Mouse (Mus musculus) intestine, embryonic 16.5 days (tissue): ENCODE data around the gene Gm47189. TPM values are rescaled to one million over a fixed set of nuclear protein-coding genes. Genes with fewer than 3 reads are reported as not detected.
"Not testable (repeated sequence)": the region's sequence is repeated elsewhere in the genome, so short reads cannot be mapped to it uniquely, and the experiment has no call there.

ENCODE experiments used
- ATAC-seq: fragments of 200-750 bp; cut with Nextera tagmentation; 2 replicates; pipeline ENCODE4 v1.8.0; 2017; ENCODE audit warnings: moderate TSS enrichment, moderate library complexity
- H3K27ac ChIP-seq: fragments of 300-500 bp; sonication (generic); 2 replicates; pipeline ENCODE4 v1.5.1; 2014; ENCODE audit warnings: mild to moderate bottlenecking, low read length
- H3K27me3 ChIP-seq: fragments of 300-500 bp; sonication (generic); replicated peaks from 2 replicates; pipeline ENCODE4 v1.6.1; 2014; ENCODE audit warnings: low read length, control low read depth, mixed read lengths; ENCODE audit not compliant: control insufficient read depth, insufficient read depth
- H3K36me3 ChIP-seq: fragments of 300-500 bp; sonication (generic); 2 replicates; pipeline ENCODE4 v1.6.1; 2014; ENCODE audit warnings: low read length, control low read depth; ENCODE audit not compliant: control insufficient read depth, insufficient read depth
- H3K4me1 ChIP-seq: fragments of 300-500 bp; sonication (generic); 2 replicates; pipeline ENCODE4 v1.6.1; 2014; ENCODE audit warnings: low read length, control low read depth, mixed read lengths; ENCODE audit not compliant: control insufficient read depth, insufficient read depth
- H3K4me2 ChIP-seq: fragments of 300-500 bp; sonication (generic); 2 replicates; pipeline ENCODE4 v1.6.1; 2014; ENCODE audit warnings: low read depth, low read length, control low read depth
- H3K4me3 ChIP-seq: fragments of 300-500 bp; sonication (generic); 2 replicates; pipeline ENCODE4 v1.5.1; 2014; ENCODE audit warnings: mild to moderate bottlenecking, low read length
- H3K9ac ChIP-seq: fragments of 300-500 bp; sonication (generic); 2 replicates; pipeline ENCODE4 v1.6.1; 2014; ENCODE audit warnings: low read depth, low read length
- H3K9me3 ChIP-seq: fragments of 300-500 bp; sonication (generic); 2 replicates; pipeline ENCODE4 v1.6.1; 2016; ENCODE audit warnings: low read length, control low read depth; ENCODE audit not compliant: control insufficient read depth
- WGBS: fragments of 180-500 bp; shearing (Covaris S2); extraction: QIAGEN DNeasy Blood & Tissue Kit; methylation state at CpG from one replicate; pipeline ENCODE4 v1.1.7; 2014; 5-methylcytosine and 5-hydroxymethylcytosine counted together
- polyA plus RNA-seq: library from polyadenylated mRNA; unstranded; fragments of >200 nt; fragmentation: Nextera tagmentation; extraction: Ambion mirVana; gene quantifications from 2 replicates; pipeline ENCODE4 v1.2.1, GENCODE M21; 2015

Gene Gm47189
- not detected in 2 replicates for polyA plus RNA-seq

DNA sequence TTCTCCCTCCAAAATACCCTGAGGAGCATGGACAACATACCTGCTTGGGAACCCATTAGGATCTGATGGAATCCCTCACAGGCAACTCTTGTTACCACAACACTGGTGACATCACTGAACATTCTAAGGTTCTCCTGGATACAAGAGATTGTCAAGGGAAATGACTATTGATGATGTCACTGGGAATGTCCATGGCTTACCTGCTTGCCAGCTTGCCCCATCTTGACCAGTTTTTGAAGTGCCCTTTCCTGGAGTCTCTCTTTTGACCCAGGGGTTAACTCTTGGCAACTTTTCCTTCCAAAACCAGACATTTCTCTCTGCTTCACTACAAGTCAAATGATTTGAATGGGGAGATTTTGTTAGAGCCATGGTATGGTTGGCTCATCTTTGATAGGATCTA lies at the start of gene Gm47189:
Gm47189 (minus strand) TSS at position 101 of the 400 bp plus-strand sequence.
- not testable (repeated sequence) for H3K27me3 ChIP-seq, H3K4me2 ChIP-seq, H3K9ac ChIP-seq, H3K27ac ChIP-seq, H3K36me3 ChIP-seq, H3K4me1 ChIP-seq, H3K9me3 ChIP-seq, H3K4me3 ChIP-seq, ATAC-seq

DNA sequence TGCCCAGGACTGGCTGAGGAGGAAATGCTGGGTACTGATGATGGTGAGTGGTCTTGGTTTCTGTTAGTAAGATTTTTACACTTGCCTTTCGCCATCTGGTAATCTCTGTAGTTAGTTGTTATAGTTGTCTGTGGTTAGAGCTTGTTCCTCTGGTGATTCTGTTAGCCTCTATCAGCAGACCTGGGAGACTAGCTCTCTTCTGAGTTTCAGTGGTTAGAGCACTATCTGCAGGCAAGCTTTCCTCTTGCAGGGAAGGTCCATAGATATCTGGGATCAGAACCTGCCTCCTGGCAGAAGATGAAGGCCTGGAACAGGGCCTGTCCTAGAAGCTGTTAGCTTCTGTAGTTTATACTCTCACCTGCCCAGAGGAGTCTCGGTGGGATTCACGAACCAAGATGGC lies 16.3 kb downstream of the Gm47189 start:
- not testable (repeated sequence) for H3K4me1 ChIP-seq, H3K36me3 ChIP-seq, H3K9me3 ChIP-seq, H3K27ac ChIP-seq, H3K4me2 ChIP-seq, H3K9ac ChIP-seq, H3K27me3 ChIP-seq, H3K4me3 ChIP-seq, ATAC-seq
- 100% methylated on average over 2 of the region's 3 CpGs for WGBS

DNA sequence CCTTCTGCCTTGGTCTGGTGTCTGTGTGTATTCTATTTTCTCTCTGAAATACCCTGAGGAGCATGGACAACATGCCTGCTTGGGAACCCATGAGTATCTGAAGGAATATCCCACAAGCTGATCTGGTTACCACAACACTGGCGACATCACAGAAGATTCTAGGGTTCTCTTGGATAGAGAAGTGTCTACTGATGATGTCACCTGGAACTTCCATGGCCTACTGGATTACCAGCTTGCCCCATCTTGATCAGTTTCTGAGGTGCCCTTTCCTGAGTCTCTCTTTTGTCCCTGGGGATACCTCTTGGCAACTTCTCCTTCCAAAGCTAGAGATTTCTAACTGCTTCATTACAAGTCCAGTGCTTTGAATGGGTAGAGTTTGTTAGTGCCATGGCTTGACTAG lies 21.7 kb downstream of the Gm47189 start, which contains the start of gene Gm7929:
Gm7929 (minus strand) TSS at position 101 of the 400 bp plus-strand sequence.
- not testable (repeated sequence) for H3K9me3 ChIP-seq, ATAC-seq, H3K36me3 ChIP-seq, H3K9ac ChIP-seq, H3K27ac ChIP-seq, H3K27me3 ChIP-seq, H3K4me2 ChIP-seq, H3K4me1 ChIP-seq, H3K4me3 ChIP-seq
- WGBS = 67% methylated on average over 1 of the region's 1 CpGs

DNA sequence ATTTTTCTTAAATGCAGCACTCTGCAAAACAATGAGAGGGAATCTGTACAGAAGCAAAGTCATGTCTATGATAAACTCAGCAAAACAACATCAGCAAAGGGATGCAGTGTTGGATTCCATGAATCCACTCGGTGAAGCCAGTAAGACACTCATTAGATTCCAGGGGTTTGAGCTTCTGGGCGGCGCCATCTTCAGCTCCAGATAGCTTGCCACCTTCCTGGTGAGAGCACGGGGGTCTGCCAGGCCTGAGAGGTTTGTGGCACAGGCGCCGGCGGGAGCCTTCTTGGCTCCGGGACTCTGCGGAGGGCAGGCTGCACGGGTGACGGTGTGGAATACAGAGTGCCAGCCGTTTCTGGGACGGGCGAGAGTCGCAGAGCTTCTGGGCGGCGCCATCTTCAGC lies 48.8 kb downstream of the Gm47189 start:
- H3K27ac ChIP-seq, H3K9me3 ChIP-seq, H3K4me2 ChIP-seq, H3K4me1 ChIP-seq, H3K4me3 ChIP-seq, ATAC-seq, H3K9ac ChIP-seq, H3K36me3 ChIP-seq, H3K27me3 ChIP-seq: not testable (repeated sequence)
- WGBS = 74% methylated on average over 16 of the region's 17 CpGs

DNA sequence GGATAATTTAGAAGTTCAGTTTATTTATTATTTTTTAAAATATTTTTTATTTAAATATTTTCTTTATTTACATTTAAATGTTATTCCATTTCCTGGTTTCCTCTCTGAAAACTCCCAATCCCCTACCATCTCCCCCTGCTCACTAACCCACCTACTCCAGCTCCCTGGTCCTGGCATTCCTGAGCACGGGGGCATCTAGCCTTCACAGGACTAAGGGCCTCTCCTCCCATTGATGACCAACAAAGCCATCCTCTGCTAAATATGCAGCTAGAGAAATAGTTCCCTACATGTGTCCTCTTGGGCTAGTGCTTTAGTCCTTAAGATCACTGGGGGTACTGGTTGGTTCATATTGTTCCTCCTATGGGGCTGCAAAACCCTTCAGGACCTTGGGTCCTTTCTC lies 55.1 kb downstream of the Gm47189 start:
- H3K27me3 ChIP-seq, ATAC-seq: not testable (repeated sequence)
- 81% methylated on average over 1 of the region's 1 CpGs for WGBS

More for the DNA sequence above, 55.1 kb downstream of the Gm47189 start:
- H3K9me3 ChIP-seq, H3K27ac ChIP-seq, H3K4me1 ChIP-seq, H3K4me2 ChIP-seq, H3K4me3 ChIP-seq, H3K9ac ChIP-seq, H3K36me3 ChIP-seq: not testable (repeated sequence)

Other genes starting within 250 kb of the Gm47189 start
- gene Gm7970, start 216.9 kb downstream of the Gm47189 start, polyA plus RNA-seq = not detected in 2 replicates
- not detected in 2 replicates for gene 1700049E17Rik2, start 199.2 kb downstream of the Gm47189 start, polyA plus RNA-seq
- gene Gm3072, start 147.8 kb downstream of the Gm47189 start, polyA plus RNA-seq = not detected in 2 replicates
- not detected in 2 replicates for gene Gm3676, start 126.0 kb downstream of the Gm47189 start, polyA plus RNA-seq
- not detected in 2 replicates for gene Gm8068, start 70.6 kb downstream of the Gm47189 start, polyA plus RNA-seq
- gene Gm7929, start 21.8 kb downstream of the Gm47189 start, polyA plus RNA-seq = not detected in 2 replicates
- gene Gm7980, start 134.8 kb upstream of the Gm47189 start, polyA plus RNA-seq = not detected in 2 replicates
- not detected in 2 replicates for gene 1700049E17Rik1, start 152.5 kb upstream of the Gm47189 start, polyA plus RNA-seq
- gene 1700024B05Rik, start 171.6 kb upstream of the Gm47189 start, polyA plus RNA-seq = not detected in 2 replicates
- not detected in 2 replicates for gene Gm6401, start 195.5 kb upstream of the Gm47189 start, polyA plus RNA-seq
- gene Gm3543, start 210.9 kb upstream of the Gm47189 start, polyA plus RNA-seq = not detected in 2 replicates